In the genomic region with DNA sequence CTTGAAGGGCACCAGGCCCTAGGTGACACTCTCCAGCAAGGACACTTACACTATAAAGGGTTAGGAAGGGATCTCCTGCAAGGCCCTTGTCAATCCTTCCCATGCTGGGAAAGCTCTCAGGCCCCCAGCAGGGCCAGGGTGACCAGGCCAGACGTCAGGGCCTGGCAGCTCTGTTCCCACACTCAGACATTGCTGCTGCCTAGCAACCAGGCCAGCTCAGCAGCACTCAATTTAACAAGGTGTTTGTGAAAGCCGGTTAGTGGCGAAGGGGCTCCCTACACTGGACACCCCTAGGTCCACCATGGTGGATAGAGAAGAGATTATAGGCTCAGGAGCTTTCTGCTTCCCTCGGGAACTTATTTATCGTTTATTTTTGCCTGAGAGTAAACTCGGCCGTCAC, we compare ENCODE assay signal across 15 mouse cellular contexts. TPM values are rescaled to one million over a fixed set of nuclear protein-coding genes. Genes with fewer than 3 reads are reported as not detected.
DNase-seq lines count a peak whose midpoint lies in the region; ATAC-seq lines count a peak whose summit lies in the region.
"Had no signal": no experiment of that assay in that cellular context is flagged by ENCODE, and none has a peak within 500 bp of the region (broad histone marks: within the 10 kb centered on the region; RNA-seq: fewer than 3 reads in every experiment).

No protein-coding gene starts in this region.

- H3K36me3 ChIP-seq in forebrain, embryonic 10.5 days (replicated peaks) = peaks cover 55% of the 10 kb centered on the region
- no peaks in the 10 kb centered on the region for H3K36me3 ChIP-seq in forebrain, embryonic 16.5 days (ENCODE audit: control insufficient read depth, insufficient read depth)
- H3K36me3 ChIP-seq in neural tube, embryonic 12.5 days = peaks cover 6% of the 10 kb centered on the region
- H3K36me3 ChIP-seq in limb, embryonic 13.5 days = peaks cover 75% of the 10 kb centered on the region
- H3K36me3 ChIP-seq: G1E had no signal

- peak; percentile 42 for DNase-seq in forebrain, embryonic 10.5 days (ENCODE audit: extremely low spot score, low spot score)
- no peak for DNase-seq in neural tube, embryonic 10.5 days (ENCODE audit: extremely low spot score, low spot score)
- no peak for DNase-seq in frontal cortex, postnatal 10 days (ENCODE audit: low spot score in 2 of 2)
- DNase-seq in frontal cortex, postnatal 14 days (ENCODE audit: low spot score in 2 of 2) = no peak
- DNase-seq in layer of hippocampus, postnatal 25 days (ENCODE audit: extremely low spot score in 1 of 2, low spot score in 1 of 2) = no peak
- DNase-seq: kidney, adult 11 months; liver; spleen, adult 18-20 months had no signal

- WGBS in forebrain, embryonic 10.5 days = 42% methylated on average over 7 of the region's 7 CpGs
- WGBS in forebrain, embryonic 16.5 days = 30% methylated on average over 7 of the region's 7 CpGs
- 48% methylated on average over 7 of the region's 7 CpGs for WGBS in neural tube, embryonic 12.5 days
- WGBS in limb, embryonic 13.5 days = 41% methylated on average over 7 of the region's 7 CpGs

- peaks cover 85% of the 10 kb centered on the region for H3K4me1 ChIP-seq in forebrain, embryonic 10.5 days
- peaks cover 13% of the 10 kb centered on the region for H3K4me1 ChIP-seq in forebrain, embryonic 16.5 days (replicated peaks; ENCODE audit: control insufficient read depth, insufficient read depth, low read length)
- H3K4me1 ChIP-seq in neural tube, embryonic 12.5 days = peaks cover 51% of the 10 kb centered on the region
- peaks cover 54% of the 10 kb centered on the region for H3K4me1 ChIP-seq in limb, embryonic 13.5 days

- H3K9me3 ChIP-seq in forebrain, embryonic 10.5 days = no peaks in the 10 kb centered on the region
- H3K9me3 ChIP-seq in forebrain, embryonic 16.5 days (ENCODE audit: control insufficient read depth, low read length) = no peaks in the 10 kb centered on the region
- H3K9me3 ChIP-seq in neural tube, embryonic 12.5 days = no peaks in the 10 kb centered on the region
- no peaks in the 10 kb centered on the region for H3K9me3 ChIP-seq in limb, embryonic 13.5 days
- H3K9me3 ChIP-seq: embryonic facial prominence, embryonic 12.5 days; G1E had no signal

- H3K9ac ChIP-seq in forebrain, embryonic 16.5 days (replicated peaks; ENCODE audit: low read depth, low read length) = no peak overlapping the region
- H3K9ac ChIP-seq in neural tube, embryonic 12.5 days = no peak overlapping the region
- H3K9ac ChIP-seq in limb, embryonic 13.5 days = no peak overlapping the region; the same call in 1 of the 2 replicates
- H3K9ac ChIP-seq: embryonic facial prominence, embryonic 12.5 days had no signal

- no peak overlapping the region for H3K4me3 ChIP-seq in forebrain, embryonic 10.5 days
- H3K4me3 ChIP-seq in forebrain, embryonic 16.5 days (replicated peaks; ENCODE audit: low read length) = no peak overlapping the region
- H3K4me3 ChIP-seq in neural tube, embryonic 12.5 days = no peak overlapping the region
- H3K4me3 ChIP-seq in limb, embryonic 13.5 days = no peak overlapping the region
- H3K4me3 ChIP-seq: embryonic facial prominence, embryonic 12.5 days had no signal

- no peaks in the 10 kb centered on the region for H3K27me3 ChIP-seq in forebrain, embryonic 10.5 days (ENCODE audit: poor library complexity, severe bottlenecking)
- no peaks in the 10 kb centered on the region for H3K27me3 ChIP-seq in forebrain, embryonic 16.5 days (replicated peaks; ENCODE audit: control insufficient read depth, insufficient read depth, low read length)
- no peaks in the 10 kb centered on the region for H3K27me3 ChIP-seq in neural tube, embryonic 12.5 days (replicated peaks)
- no peaks in the 10 kb centered on the region for H3K27me3 ChIP-seq in limb, embryonic 13.5 days
- H3K27me3 ChIP-seq: embryonic facial prominence, embryonic 12.5 days had no signal

- H3K27ac ChIP-seq in forebrain, embryonic 10.5 days = peak overlapping the region; percentile 74
- no peak overlapping the region for H3K27ac ChIP-seq in forebrain, embryonic 16.5 days (ENCODE audit: low read length)
- no peak overlapping the region for H3K27ac ChIP-seq in neural tube, embryonic 12.5 days
- H3K27ac ChIP-seq in limb, embryonic 13.5 days = peak overlapping the region; percentile 28; the same call in 1 of the 2 replicates
- H3K27ac ChIP-seq: embryonic facial prominence, embryonic 12.5 days; macrophage had no signal

- no peak overlapping the region for H3K4me2 ChIP-seq in forebrain, embryonic 16.5 days (ENCODE audit: low read length)
- no peak overlapping the region for H3K4me2 ChIP-seq in neural tube, embryonic 12.5 days (replicated peaks)
- H3K4me2 ChIP-seq in limb, embryonic 13.5 days (replicated peaks) = no peak overlapping the region
- H3K4me2 ChIP-seq: embryonic facial prominence, embryonic 12.5 days had no signal

- no peak for ATAC-seq in forebrain, embryonic 16.5 days
- ATAC-seq in neural tube, embryonic 12.5 days (ENCODE audit: low FRiP score, low read depth) = 0 out of 2 replicates have a peak, but pooled peaks have one; percentile 15
- no peak for ATAC-seq in limb, embryonic 13.5 days (ENCODE audit: low FRiP score, low read depth)

RNA-seq across cellular contexts. Expression of gene Cacna1g, which starts 32.9 kb away (rescaled TPM):
- 7.0 and 8.3 TPM in 2 replicates for polyA plus RNA-seq in forebrain, embryonic 10.5 days (2016; fragmentation: Nextera tagmentation; extraction: Ambion mirVana)
- 5.4 and 12.1 TPM in 2 replicates for polyA plus RNA-seq in forebrain, embryonic 16.5 days (2015; fragmentation: Nextera tagmentation; extraction: Ambion mirVana)
- polyA plus RNA-seq in neural tube, embryonic 12.5 days (2016; fragmentation: Nextera tagmentation; extraction: Ambion mirVana) = 10.3 and 12.0 TPM in 2 replicates
- 25.9 and 32.7 TPM in 2 replicates for polyA plus RNA-seq in limb, embryonic 13.5 days (2015; fragmentation: Nextera tagmentation; extraction: Ambion mirVana)
- 10 to 100 TPM; 49.7 to 72.3 TPM for total RNA-seq in layer of hippocampus, postnatal 25 days (2021)
- polyA plus RNA-seq: G1E, macrophage had no signal

RNA-seq across cellular contexts. Expression of gene Spata20, which starts 44.9 kb away (rescaled TPM):
- polyA plus RNA-seq in forebrain, embryonic 10.5 days (2016; fragmentation: Nextera tagmentation; extraction: Ambion mirVana) = not detected in 2 replicates
- polyA plus RNA-seq in forebrain, embryonic 16.5 days (2015; fragmentation: Nextera tagmentation; extraction: Ambion mirVana) = 0.38 and 0.48 TPM in 2 replicates
- polyA plus RNA-seq in neural tube, embryonic 12.5 days (2016; fragmentation: Nextera tagmentation; extraction: Ambion mirVana) = 0.19 TPM in 1 of 2 replicates, not detected in the other
- 0.20 TPM in 2 replicates for polyA plus RNA-seq in limb, embryonic 13.5 days (2015; fragmentation: Nextera tagmentation; extraction: Ambion mirVana)
- under 1 TPM in 1 of 2 experiments, not detected in 1; 0.34 TPM for total RNA-seq in layer of hippocampus, postnatal 25 days (2021)
- total RNA-seq: G1E; gastrocnemius, adult 18-20 months had no signal
- polyA plus RNA-seq: G1E, macrophage had no signal

RNA-seq across cellular contexts. Expression of gene Abcc3, which starts 48.3 kb away (rescaled TPM):
- 0.12 and 0.22 TPM in 2 replicates for polyA plus RNA-seq in forebrain, embryonic 10.5 days (2016; fragmentation: Nextera tagmentation; extraction: Ambion mirVana)
- polyA plus RNA-seq in forebrain, embryonic 16.5 days (2015; fragmentation: Nextera tagmentation; extraction: Ambion mirVana) = 0.18 and 0.55 TPM in 2 replicates
- polyA plus RNA-seq in neural tube, embryonic 12.5 days (2016; fragmentation: Nextera tagmentation; extraction: Ambion mirVana) = 0.52 and 1.0 TPM in 2 replicates
- 0.59 and 1.1 TPM in 2 replicates for polyA plus RNA-seq in limb, embryonic 13.5 days (2015; fragmentation: Nextera tagmentation; extraction: Ambion mirVana)
- 1 to 10 TPM; 2.0 to 3.0 TPM for total RNA-seq in layer of hippocampus, postnatal 25 days (2021)
- polyA plus RNA-seq: G1E had no signal

RNA-seq across cellular contexts. Expression of gene Epn3, which starts 58.7 kb away (rescaled TPM):
- 1.6 and 2.0 TPM in 2 replicates for polyA plus RNA-seq in forebrain, embryonic 10.5 days (2016; fragmentation: Nextera tagmentation; extraction: Ambion mirVana)
- 0.26 and 0.35 TPM in 2 replicates for polyA plus RNA-seq in forebrain, embryonic 16.5 days (2015; fragmentation: Nextera tagmentation; extraction: Ambion mirVana)
- polyA plus RNA-seq in neural tube, embryonic 12.5 days (2016; fragmentation: Nextera tagmentation; extraction: Ambion mirVana) = 0.43 and 0.62 TPM in 2 replicates
- 3.1 TPM in 2 replicates for polyA plus RNA-seq in limb, embryonic 13.5 days (2015; fragmentation: Nextera tagmentation; extraction: Ambion mirVana)
- 1 to 10 TPM; 2.0 to 2.3 TPM for total RNA-seq in layer of hippocampus, postnatal 25 days (2021)
- total RNA-seq: G1E; gastrocnemius, adult 18-20 months had no signal
- polyA plus RNA-seq: G1E, macrophage had no signal

Comparison
In these comparisons a context has a peak if more than half of its experiments do, and no peak if none do; other contexts are left out.
1. H3K27ac ChIP-seq: peak in forebrain, embryonic 10.5 days (single experiment) and limb, embryonic 13.5 days (single experiment); none in forebrain, embryonic 16.5 days (single experiment) and neural tube, embryonic 12.5 days (single experiment).